Mouse (Mus musculus) liver, postnatal 0 days (tissue): ENCODE results near the gene Scml4.

Experiments
- CTCF ChIP-seq: sonication (generic); IDR thresholded peaks from 2 replicates; pipeline ENCODE4 v1.5.1; 2016; ENCODE audit warnings: antibody characterized with exemption, low read depth
- EP300 ChIP-seq: IDR thresholded peaks from 2 replicates; pipeline ENCODE4 v1.6.1; 2016; ENCODE audit warnings: antibody characterized with exemption, low read depth, mild to moderate bottlenecking

- TF ChIP-seq CTCF (no peak), EP300 (no peak)
Measured at GRCm38 (mm10) chr10:42879682-42880081, 19.5 kb downstream of the Scml4 start.
